Mouse (Mus musculus) hindbrain, embryonic 14.5 days (tissue): ENCODE measurements around the gene Cirbp. TPM values are rescaled to one million over a fixed set of nuclear protein-coding genes. Genes with fewer than 3 reads are reported as not detected.

Source experiments
- ATAC-seq: fragments of 200-750 bp; cut with Nextera tagmentation; 2 replicates; pipeline ENCODE4 v1.8.0; 2017; ENCODE audit warnings: moderate number of reproducible peaks, mild to moderate bottlenecking, moderate TSS enrichment, moderate library complexity; ENCODE audit not compliant: low FRiP score
- DNase-seq: peaks from one replicate; pipeline ENCODE4 v3.0.0-alpha.2; 2015; ENCODE audit warnings: low spot score
- H3K27ac ChIP-seq: fragments of 300-500 bp; sonication (generic); 2 replicates; pipeline ENCODE4 v1.5.1; 2014; ENCODE audit warnings: mild to moderate bottlenecking, moderate library complexity
- H3K27me3 ChIP-seq: fragments of 300-500 bp; sonication (generic); 2 replicates; pipeline ENCODE4 v1.6.1; 2014; ENCODE audit warnings: mild to moderate bottlenecking, low read length, mixed read lengths; ENCODE audit not compliant: control insufficient read depth, insufficient read depth
- H3K36me3 ChIP-seq: fragments of 300-500 bp; sonication (generic); replicated peaks from 2 replicates; pipeline ENCODE4 v1.6.1; 2014; ENCODE audit not compliant: control insufficient read depth, insufficient read depth
- H3K4me1 ChIP-seq: fragments of 300-500 bp; sonication (generic); replicated peaks from 2 replicates; pipeline ENCODE4 v1.6.1; 2014; ENCODE audit warnings: antibody characterized with exemption, low read length, mixed read lengths; ENCODE audit not compliant: control insufficient read depth, insufficient read depth
- H3K4me2 ChIP-seq: fragments of 300-500 bp; sonication (generic); replicated peaks from 2 replicates; pipeline ENCODE4 v1.6.1; 2014; ENCODE audit warnings: mild to moderate bottlenecking, moderate library complexity
- H3K4me3 ChIP-seq: fragments of 300-500 bp; sonication (generic); replicated peaks from 2 replicates; pipeline ENCODE4 v1.5.1; 2014; ENCODE audit warnings: mild to moderate bottlenecking, low read length
- H3K9ac ChIP-seq: fragments of 300-500 bp; sonication (generic); 2 replicates; pipeline ENCODE4 v1.6.1; 2014
- H3K9me3 ChIP-seq: fragments of 300-500 bp; sonication (generic); 2 replicates; pipeline ENCODE4 v1.6.1; 2016; ENCODE audit warnings: low read length; ENCODE audit not compliant: control insufficient read depth
- WGBS: fragments of 180-500 bp; shearing (Covaris S2); extraction: QIAGEN DNeasy Blood & Tissue Kit; methylation state at CpG from one replicate; pipeline ENCODE4 v1.1.7; 2014; 5-methylcytosine and 5-hydroxymethylcytosine counted together
- polyA plus RNA-seq: library from polyadenylated mRNA; unstranded; fragments of >200 nt; fragmentation: Nextera tagmentation; extraction: Ambion mirVana; gene quantifications from 2 replicates; pipeline ENCODE4 v1.2.1, GENCODE M21; 2014

Gene Cirbp
- 203 and 252 TPM in 2 replicates for polyA plus RNA-seq

GRCm38 (mm10) chr10:80165392-80166128, at the start of gene Cirbp:
TSS of gene Cirbp (plus strand) at chr10:80165985.
- Histone ChIP-seq H3K4me3 (peak within 1 kb of the TSS; percentile 100), H3K36me3 (peaks cover 11% of the 10 kb centered on the region), H3K9ac (peak within 1 kb of the TSS; percentile 75), H3K9me3 (no peaks in the 10 kb centered on the region), H3K27ac (peak within 1 kb of the TSS; percentile 100), H3K27me3 (no peaks in the 10 kb centered on the region), H3K4me1 (peaks cover 46% of the 10 kb centered on the region), H3K4me2 (peak within 1 kb of the TSS; percentile 88)
- DNase-seq (no peak), ATAC-seq (no peak)
- 8% methylated on average over 20 of the region's 20 CpGs for WGBS

GRCm38 (mm10) chr10:80116563-80116926, 49.2 kb upstream of the Cirbp start:
- Histone ChIP-seq H3K9me3 (no peaks in the 10 kb centered on the region), H3K4me1 (peaks cover 30% of the 10 kb centered on the region), H3K27me3 (no peaks in the 10 kb centered on the region), H3K27ac (peak overlapping the region; percentile 20; the same call in 1 of the 2 replicates), H3K4me2 (peak overlapping the region; percentile 84), H3K4me3 (peak overlapping the region; percentile 87), H3K36me3 (peaks cover 18% of the 10 kb centered on the region), H3K9ac (peak overlapping the region; percentile 92)
- WGBS = 2% methylated on average over 27 of the region's 27 CpGs
- ATAC-seq (no peak), DNase-seq (no peak)

- Histone ChIP-seq H3K27ac (0 out of 2 replicates have a peak overlapping the region, but pooled peaks have one; percentile 20), H3K27me3 (no peaks in the 10 kb centered on the region), H3K4me1 (peaks cover 30% of the 10 kb centered on the region), H3K36me3 (peaks cover 18% of the 10 kb centered on the region), H3K4me3 (peak overlapping the region; percentile 87), H3K4me2 (peak overlapping the region; percentile 84), H3K9ac (peak overlapping the region; percentile 92), H3K9me3 (no peaks in the 10 kb centered on the region)
- no peak for ATAC-seq
- no peak for DNase-seq
- WGBS = 4% methylated on average over 30 of the region's 30 CpGs
Observed at GRCm38 (mm10) chr10:80116927-80117691, 48.7 kb upstream of the Cirbp start.

GRCm38 (mm10) chr10:80117736-80118135, 48.0 kb upstream of the Cirbp start:
- Histone ChIP-seq H3K27me3 (no peaks in the 10 kb centered on the region), H3K4me1 (peaks cover 30% of the 10 kb centered on the region), H3K27ac (no peak overlapping the region), H3K9me3 (no peaks in the 10 kb centered on the region), H3K9ac (peak overlapping the region; percentile 92), H3K36me3 (peaks cover 18% of the 10 kb centered on the region), H3K4me2 (peak overlapping the region; percentile 84), H3K4me3 (peak overlapping the region; percentile 87)
- ATAC-seq (no peak), DNase-seq (no peak)
- 46% methylated on average over 1 of the region's 1 CpGs for WGBS

DNA sequence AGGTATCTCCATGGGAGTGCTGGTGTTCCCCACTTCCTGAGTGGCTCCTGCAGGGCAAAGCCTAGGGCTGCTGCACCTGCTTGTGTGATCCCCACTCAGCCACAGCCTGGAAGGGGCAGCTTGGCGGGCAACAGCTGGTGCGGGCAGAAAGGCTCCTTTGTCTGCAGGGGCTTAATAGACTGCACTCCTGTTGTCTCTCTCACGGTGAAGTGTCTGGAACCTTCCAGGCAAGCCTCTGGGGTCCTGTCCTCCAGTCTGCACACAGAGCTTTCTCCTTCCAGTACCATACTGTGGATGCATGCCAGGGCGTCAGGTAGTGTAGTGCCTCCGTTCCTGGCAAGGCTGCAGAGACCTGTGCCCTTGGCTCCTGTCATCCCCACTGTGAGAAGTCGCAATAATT, 47.2 kb upstream of the Cirbp start:
- DNase-seq = no peak
- Histone ChIP-seq H3K4me3 (no peak overlapping the region; the same call in 1 of the 2 replicates), H3K27me3 (no peaks in the 10 kb centered on the region), H3K4me1 (peaks cover 30% of the 10 kb centered on the region), H3K36me3 (peaks cover 18% of the 10 kb centered on the region), H3K9ac (peak overlapping the region; percentile 92), H3K9me3 (no peaks in the 10 kb centered on the region), H3K27ac (no peak overlapping the region; the same call in 1 of the 2 replicates), H3K4me2 (peak overlapping the region; percentile 84)
- ATAC-seq = no peak
- WGBS = 43% methylated on average over 6 of the region's 6 CpGs

DNA sequence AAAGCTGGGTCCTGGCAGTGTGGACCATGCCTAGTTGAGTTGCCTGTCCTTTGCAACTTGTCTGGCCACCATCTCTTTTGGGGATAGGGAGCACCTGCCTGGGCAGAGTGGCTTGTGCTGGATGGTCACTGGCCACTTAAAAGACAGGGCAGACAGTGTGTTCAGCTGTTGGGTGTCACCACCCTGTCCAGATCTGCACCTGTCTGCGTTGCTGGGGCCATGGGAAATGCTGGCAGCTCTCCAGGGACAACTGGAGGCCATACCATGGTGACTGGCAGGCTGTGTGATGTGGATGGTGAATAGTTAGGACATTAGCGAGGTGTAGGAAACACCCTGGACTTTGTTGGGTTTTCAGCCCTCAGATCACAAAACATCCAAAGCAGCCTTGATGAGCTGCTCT, 45.6 kb upstream of the Cirbp start:
- no peak for ATAC-seq
- Histone ChIP-seq H3K27me3 (no peaks in the 10 kb centered on the region), H3K27ac (no peak overlapping the region), H3K4me2 (no peak overlapping the region), H3K9me3 (no peaks in the 10 kb centered on the region), H3K4me3 (no peak overlapping the region), H3K4me1 (peaks cover 30% of the 10 kb centered on the region), H3K9ac (no peak overlapping the region), H3K36me3 (peaks cover 28% of the 10 kb centered on the region)
- no peak for DNase-seq
- WGBS = 85% methylated on average over 2 of the region's 2 CpGs

GRCm38 (mm10) chr10:80121639-80122038, 44.1 kb upstream of the Cirbp start:
- Histone ChIP-seq H3K27ac (no peak overlapping the region), H3K27me3 (no peaks in the 10 kb centered on the region), H3K4me2 (no peak overlapping the region), H3K36me3 (peaks cover 43% of the 10 kb centered on the region), H3K9ac (no peak overlapping the region), H3K4me1 (peaks cover 28% of the 10 kb centered on the region), H3K9me3 (no peaks in the 10 kb centered on the region), H3K4me3 (no peak overlapping the region)
- 82% methylated on average over 2 of the region's 2 CpGs for WGBS
- ATAC-seq = no peak
- DNase-seq = no peak

GRCm38 (mm10) chr10:80123932-80124562, 41.7 kb upstream of the Cirbp start:
- no peaks in the 10 kb centered on the region for H3K27me3 ChIP-seq
- no peak overlapping the region for H3K4me3 ChIP-seq
- H3K4me2 ChIP-seq = no peak overlapping the region
- DNase-seq (no peak), ATAC-seq (no peak)
- H3K36me3 ChIP-seq = peaks cover 62% of the 10 kb centered on the region
- no peak overlapping the region for H3K27ac ChIP-seq
- WGBS = 95% methylated on average over 9 of the region's 9 CpGs
- no peaks in the 10 kb centered on the region for H3K9me3 ChIP-seq
- no peak overlapping the region for H3K9ac ChIP-seq
- peaks cover 4% of the 10 kb centered on the region for H3K4me1 ChIP-seq

GRCm38 (mm10) chr10:80127920-80128319, 37.9 kb upstream of the Cirbp start:
- no peak overlapping the region for H3K4me3 ChIP-seq
- H3K4me1 ChIP-seq = peaks cover 11% of the 10 kb centered on the region; the same call in 1 of the 2 replicates
- H3K36me3 ChIP-seq = peaks cover 88% of the 10 kb centered on the region
- ATAC-seq (no peak), DNase-seq (no peak)
- H3K27ac ChIP-seq = no peak overlapping the region
- no peaks in the 10 kb centered on the region for H3K9me3 ChIP-seq
- no peak overlapping the region for H3K4me2 ChIP-seq
- 98% methylated on average over 8 of the region's 8 CpGs for WGBS
- H3K9ac ChIP-seq = no peak overlapping the region
- no peaks in the 10 kb centered on the region for H3K27me3 ChIP-seq
